Mouse (Mus musculus): ENCODE results near the gene Stat5a.

The Stat5a gene

GRCm38 (mm10) chr11:100836923-100837702 lies 22.0 kb upstream of the Stat5a start:
- DNase-seq (ENCODE audit: low read depth, low spot score) = peak; percentile 75

- no peak for DNase-seq (ENCODE audit: low read depth, low spot score)
Measured at GRCm38 (mm10) chr11:100838894-100839293, 20.3 kb upstream of the Stat5a start.

- DNase-seq (ENCODE audit: low read depth, low spot score) = no peak
Measured at GRCm38 (mm10) chr11:100839523-100839922, 19.6 kb upstream of the Stat5a start.

- no peak for DNase-seq (ENCODE audit: low read depth, low spot score)
Measured at GRCm38 (mm10) chr11:100840866-100841265, 18.3 kb upstream of the Stat5a start.

GRCm38 (mm10) chr11:100842025-100842424 lies 17.1 kb upstream of the Stat5a start:
- DNase-seq (ENCODE audit: low read depth, low spot score) = no peak

GRCm38 (mm10) chr11:100843070-100843669 lies 16.0 kb upstream of the Stat5a start:
- no peak for DNase-seq (ENCODE audit: low read depth, low spot score)

GRCm38 (mm10) chr11:100844121-100844520 lies 15.0 kb upstream of the Stat5a start:
- no peak for DNase-seq (ENCODE audit: low read depth, low spot score)

GRCm38 (mm10) chr11:100845793-100846192 lies 13.4 kb upstream of the Stat5a start:
- no peak for DNase-seq (ENCODE audit: low read depth, low spot score)

- DNase-seq (ENCODE audit: low read depth, low spot score) = no peak
Measured at GRCm38 (mm10) chr11:100847572-100847971, 11.6 kb upstream of the Stat5a start.

- DNase-seq (ENCODE audit: low read depth, low spot score) = no peak
Measured at GRCm38 (mm10) chr11:100848080-100848479, 11.1 kb upstream of the Stat5a start.

- no peak for DNase-seq (ENCODE audit: low read depth, low spot score)
Measured at GRCm38 (mm10) chr11:100848789-100849379, 10.3 kb upstream of the Stat5a start.

GRCm38 (mm10) chr11:100849456-100850037 lies 9.6 kb upstream of the Stat5a start:
- no peak for DNase-seq (ENCODE audit: low read depth, low spot score)

- peak; percentile 26 for DNase-seq (ENCODE audit: low read depth, low spot score)
Measured at GRCm38 (mm10) chr11:100850038-100850777, 8.9 kb upstream of the Stat5a start, which contains the start of gene Stat5b. TSS of gene Stat5b (minus strand) at chr11:100850724.

GRCm38 (mm10) chr11:100850778-100851528 lies 8.2 kb upstream of the Stat5a start:
- peak; percentile 11 for DNase-seq (ENCODE audit: low read depth, low spot score)

GRCm38 (mm10) chr11:100852088-100852487 lies 7.1 kb upstream of the Stat5a start:
- no peak for DNase-seq (ENCODE audit: low read depth, low spot score)

- no peak for DNase-seq (ENCODE audit: low read depth, low spot score)
Measured at GRCm38 (mm10) chr11:100853018-100853417, 6.1 kb upstream of the Stat5a start.

GRCm38 (mm10) chr11:100854268-100854667 lies 4.9 kb upstream of the Stat5a start:
- no peak for DNase-seq (ENCODE audit: low read depth, low spot score)

- DNase-seq (ENCODE audit: low read depth, low spot score) = no peak
Measured at GRCm38 (mm10) chr11:100855178-100855577, 4.0 kb upstream of the Stat5a start.

- DNase-seq (ENCODE audit: low read depth, low spot score) = no peak
Measured at GRCm38 (mm10) chr11:100857960-100858359, 1.2 kb upstream of the Stat5a start.

- no peak for DNase-seq (ENCODE audit: low read depth, low spot score)
Measured at GRCm38 (mm10) chr11:100859579-100860075, 476 bp downstream of the Stat5a start.

All from ES-CJ7 (cell line).